Mouse (Mus musculus) embryonic fibroblast, embryonic 13.5 days (primary cell): ENCODE data around the gene Fam129a. TPM values are rescaled to one million over a fixed set of nuclear protein-coding genes. Genes with fewer than 3 reads are reported as not detected.

Experiments used
- H3K27ac ChIP-seq: 2 replicates; pipeline ENCODE4 v1.5.1; 2012; ENCODE audit warnings: low read length, control low read depth, inconsistent platforms; ENCODE audit not compliant: insufficient read depth
- H3K4me1 ChIP-seq: 2 replicates; pipeline ENCODE4 v1.6.1; 2011; ENCODE audit warnings: low read length; ENCODE audit not compliant: control insufficient read depth, insufficient read depth
- H3K4me3 ChIP-seq: 2 replicates; pipeline ENCODE4 v1.5.1; 2011; ENCODE audit warnings: mild to moderate bottlenecking, control low read depth, low read length; ENCODE audit not compliant: insufficient read depth
- CTCF ChIP-seq: IDR thresholded peaks from 2 replicates; pipeline ENCODE4 v1.5.1; 2011; ENCODE audit warnings: mild to moderate bottlenecking, control low read depth, low read length, moderate library complexity, borderline replicate concordance; ENCODE audit not compliant: insufficient read depth
- POLR2A ChIP-seq: IDR thresholded peaks from 2 replicates; pipeline ENCODE4 v1.6.1; 2011; ENCODE audit warnings: low read depth, mild to moderate bottlenecking, control low read depth, low read length, moderate library complexity
- polyA plus RNA-seq: library from polyadenylated mRNA; stranded (reverse); fragments of >200 nt; gene quantifications from 2 replicates; pipeline ENCODE4 v1.2.4, GENCODE M21; 2011; ENCODE audit warnings: low read depth; ENCODE audit not compliant: missing spikeins, insufficient read length

Gene Fam129a
- polyA plus RNA-seq, 1 experiment = 81.6 TPM

DNA sequence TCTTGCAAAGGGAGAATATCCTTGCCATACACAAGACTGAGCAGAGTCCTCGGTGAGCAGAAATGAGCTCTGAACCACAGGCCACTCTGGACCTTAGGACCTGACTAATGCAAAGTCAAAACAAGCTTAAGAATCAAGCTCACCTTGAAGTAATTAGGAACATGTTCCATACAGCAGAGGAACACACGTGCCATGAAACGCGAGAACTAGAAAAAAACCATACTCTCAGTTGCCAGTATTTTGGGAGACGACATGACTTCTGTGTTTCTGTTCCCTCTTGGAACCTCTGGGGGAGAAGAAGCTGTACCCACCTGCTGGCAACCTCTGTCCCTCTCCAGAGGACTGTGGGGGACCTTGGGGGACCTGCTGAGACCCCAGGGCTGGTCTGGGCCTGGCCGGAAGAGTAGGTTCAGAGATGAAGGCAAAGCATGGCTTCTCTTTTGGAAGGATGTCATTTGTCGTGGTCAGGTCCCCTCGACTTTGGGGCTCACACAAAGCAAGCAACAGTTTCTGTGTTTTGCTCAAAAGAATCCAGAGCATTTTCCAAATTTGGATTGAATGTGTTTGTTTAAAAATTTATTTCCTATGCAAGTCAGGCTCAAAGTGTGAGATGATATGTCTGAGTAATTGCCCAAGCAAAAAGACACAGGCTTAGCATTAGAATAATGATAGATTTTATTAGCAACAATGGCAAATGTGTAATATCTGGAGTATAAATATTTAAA, 12.6 kb downstream of the Fam129a start:
- H3K4me1 ChIP-seq = no peaks in the 10 kb centered on the region
- TF ChIP-seq POLR2A (no peak), CTCF (no peak)
- no peak overlapping the region for H3K27ac ChIP-seq
- no peak overlapping the region for H3K4me3 ChIP-seq

DNA sequence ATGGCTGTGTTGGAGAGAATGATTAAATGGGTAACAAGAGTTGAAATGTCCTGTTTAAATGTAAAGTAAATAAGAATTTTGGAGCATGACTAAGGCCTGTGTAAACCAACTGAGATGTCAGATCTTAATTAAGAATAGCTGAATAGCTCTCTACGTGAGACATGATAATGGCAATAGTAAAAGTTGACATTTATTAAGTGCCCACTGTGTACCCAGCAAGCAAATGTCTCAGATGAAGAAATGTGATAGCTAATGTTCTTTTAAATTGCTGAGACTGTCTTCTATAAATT, 13.1 kb downstream of the Fam129a start:
- no peak overlapping the region for H3K4me3 ChIP-seq
- no peaks in the 10 kb centered on the region for H3K4me1 ChIP-seq
- TF ChIP-seq CTCF (no peak), POLR2A (no peak)
- H3K27ac ChIP-seq = no peak overlapping the region

DNA sequence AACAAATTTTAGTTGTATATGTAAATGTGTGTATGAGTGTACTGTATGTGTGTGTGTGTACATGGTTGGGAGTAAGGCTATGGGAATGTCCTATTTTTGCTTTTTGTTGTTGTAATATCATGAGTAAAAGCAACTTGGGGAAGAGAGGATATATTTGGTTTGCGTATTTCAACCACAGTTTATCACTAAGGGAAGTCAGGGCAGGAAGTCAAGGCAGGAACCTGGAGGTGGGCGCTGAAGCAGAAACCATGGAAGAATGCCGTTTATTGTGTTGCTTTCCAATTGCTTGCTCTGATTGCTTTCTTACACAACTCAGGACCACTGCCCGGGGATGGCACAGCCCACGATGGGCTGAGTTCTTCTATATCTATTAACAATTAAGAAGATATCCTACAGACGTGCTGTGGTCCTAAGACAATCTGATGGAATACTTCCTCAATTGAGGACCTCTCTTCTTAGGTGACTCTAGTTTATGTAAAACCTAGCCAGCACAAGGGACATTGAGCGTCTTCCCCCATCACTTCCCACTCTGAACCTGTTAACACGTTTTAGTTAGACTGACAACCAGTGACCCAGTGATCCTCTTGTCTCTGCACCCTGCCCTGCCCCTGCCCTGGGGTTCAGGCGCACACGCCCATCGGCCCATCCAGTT, 13.7 kb downstream of the Fam129a start:
- no peaks in the 10 kb centered on the region for H3K4me1 ChIP-seq
- no peak for TF ChIP-seq POLR2A
- no peak for TF ChIP-seq CTCF
- H3K27ac ChIP-seq = no peak overlapping the region
- H3K4me3 ChIP-seq = no peak overlapping the region

DNA sequence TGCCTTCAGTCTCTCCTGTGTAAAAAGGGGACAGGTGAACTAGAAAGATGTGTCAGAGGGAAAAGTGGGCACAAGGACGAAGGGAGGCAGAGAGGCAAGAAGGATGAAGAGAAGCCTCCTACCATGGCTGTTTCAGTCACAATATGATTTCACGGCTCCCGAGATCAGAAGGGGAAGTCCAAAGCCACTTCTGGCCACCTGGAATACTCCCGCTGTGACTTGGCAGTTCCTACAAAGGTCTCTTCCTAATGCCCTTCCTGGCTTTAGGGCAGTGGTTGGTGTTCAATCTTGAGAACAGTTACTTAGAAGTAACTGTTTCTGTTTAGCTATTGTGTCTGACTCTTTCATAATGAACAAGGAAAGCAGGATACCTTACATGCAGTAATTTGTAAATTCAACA, 14.7 kb downstream of the Fam129a start:
- Histone ChIP-seq H3K4me1 (no peaks in the 10 kb centered on the region), H3K27ac (no peak overlapping the region), H3K4me3 (no peak overlapping the region)
- TF ChIP-seq CTCF (no peak), POLR2A (no peak)

DNA sequence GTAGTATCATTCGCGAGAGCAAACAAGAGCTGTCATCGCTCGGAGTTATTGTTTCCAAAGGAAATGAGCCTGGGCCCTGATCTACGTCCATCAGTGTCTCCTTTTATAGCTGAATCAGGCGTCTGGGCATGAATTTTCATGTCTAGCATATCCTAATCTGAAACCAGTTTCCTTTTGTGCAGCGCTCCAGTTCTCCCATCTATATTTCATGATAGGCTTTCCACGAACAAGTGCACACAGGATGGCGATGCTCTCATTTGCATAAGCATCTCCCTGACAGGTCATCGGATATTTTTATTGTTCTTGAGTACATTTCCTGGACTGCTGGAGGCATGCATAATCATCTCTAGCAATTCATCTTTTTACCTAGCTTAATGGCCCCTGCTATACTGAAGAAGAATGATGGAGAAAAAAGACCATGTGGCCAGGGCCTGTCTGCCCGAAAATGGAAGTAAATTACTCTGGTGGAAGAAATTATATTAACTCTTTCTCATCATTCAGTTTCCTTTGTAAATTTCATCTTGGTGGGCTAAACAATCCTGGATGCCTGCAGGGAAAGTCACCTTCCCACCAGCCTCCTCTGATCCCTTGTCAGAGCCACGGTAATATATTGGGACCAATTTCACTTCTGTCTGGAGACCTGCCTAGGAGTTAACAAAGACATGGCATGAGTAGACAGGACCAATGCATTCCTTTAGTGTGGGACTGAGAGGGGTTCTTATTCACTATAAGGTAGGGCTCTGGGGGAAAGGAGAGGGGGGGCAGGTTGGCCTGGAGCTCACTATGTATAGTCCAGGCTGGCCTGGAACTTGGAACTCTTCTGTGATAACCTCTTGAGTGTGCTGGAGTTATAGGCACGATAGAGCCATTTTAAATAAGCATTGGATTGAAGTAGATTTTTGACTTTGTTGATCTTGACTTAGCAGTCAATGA, 21.4 kb downstream of the Fam129a start:
- no peaks in the 10 kb centered on the region for H3K4me1 ChIP-seq
- no peak overlapping the region for H3K27ac ChIP-seq
- no peak for TF ChIP-seq CTCF
- no peak for TF ChIP-seq POLR2A
- no peak overlapping the region for H3K4me3 ChIP-seq

DNA sequence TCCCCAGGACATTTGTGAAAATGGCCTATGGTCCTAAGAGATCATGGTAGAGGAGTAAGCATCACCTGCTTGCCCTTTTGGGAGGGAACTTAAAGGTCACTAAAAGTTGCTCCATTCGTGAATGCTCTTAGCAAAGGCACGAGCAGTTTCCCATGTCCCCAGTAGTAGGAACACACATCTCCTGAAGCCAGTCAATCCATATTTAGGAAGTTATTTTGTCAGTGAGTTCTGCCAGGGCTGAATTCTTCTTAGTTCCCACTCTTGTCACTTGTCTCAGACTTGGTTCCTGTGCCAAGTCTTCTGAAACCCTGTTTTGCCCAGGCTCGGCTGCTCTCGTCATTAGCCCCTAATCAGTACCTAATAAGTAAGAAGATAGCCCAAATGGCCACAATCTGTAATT, 23.9 kb downstream of the Fam129a start:
- H3K4me1 ChIP-seq = no peaks in the 10 kb centered on the region
- no peak overlapping the region for H3K4me3 ChIP-seq
- TF ChIP-seq CTCF (no peak), POLR2A (no peak)
- no peak overlapping the region for H3K27ac ChIP-seq

DNA sequence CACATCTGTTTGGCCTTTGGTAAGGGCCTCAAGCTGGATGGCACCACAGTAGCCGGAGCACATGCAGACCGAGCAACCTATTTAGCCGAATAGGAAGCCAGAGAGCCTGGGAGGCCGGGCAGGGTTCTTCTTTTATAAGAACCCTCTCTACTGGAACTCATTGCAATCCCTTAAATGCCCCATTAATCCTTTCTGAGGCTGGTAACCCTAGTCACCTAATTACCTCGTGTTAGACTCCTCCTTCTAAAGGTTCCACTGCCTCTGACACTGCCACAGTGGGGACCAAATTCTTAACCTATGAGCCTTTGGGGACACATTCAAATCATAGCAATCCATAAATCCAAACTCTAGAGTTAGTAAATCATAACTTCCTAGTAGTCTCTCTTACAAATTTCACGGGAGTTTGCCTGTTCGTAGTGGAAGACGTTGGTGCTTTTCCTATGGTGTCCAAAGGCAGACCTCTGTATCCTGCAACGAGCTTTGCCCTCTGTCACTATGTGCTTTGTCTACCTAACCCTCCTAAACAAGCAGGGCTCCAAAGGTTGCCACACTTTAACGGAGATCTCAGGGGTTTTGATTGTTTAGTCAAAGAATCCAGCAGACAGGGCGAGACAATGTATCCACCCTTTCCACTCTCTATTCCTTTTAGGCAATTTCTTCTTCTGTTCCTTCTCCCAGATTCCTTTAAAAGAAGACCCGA, 24.8 kb downstream of the Fam129a start:
- no peaks in the 10 kb centered on the region for H3K4me1 ChIP-seq
- H3K27ac ChIP-seq = no peak overlapping the region
- no peak overlapping the region for H3K4me3 ChIP-seq
- TF ChIP-seq POLR2A (no peak), CTCF (no peak)

DNA sequence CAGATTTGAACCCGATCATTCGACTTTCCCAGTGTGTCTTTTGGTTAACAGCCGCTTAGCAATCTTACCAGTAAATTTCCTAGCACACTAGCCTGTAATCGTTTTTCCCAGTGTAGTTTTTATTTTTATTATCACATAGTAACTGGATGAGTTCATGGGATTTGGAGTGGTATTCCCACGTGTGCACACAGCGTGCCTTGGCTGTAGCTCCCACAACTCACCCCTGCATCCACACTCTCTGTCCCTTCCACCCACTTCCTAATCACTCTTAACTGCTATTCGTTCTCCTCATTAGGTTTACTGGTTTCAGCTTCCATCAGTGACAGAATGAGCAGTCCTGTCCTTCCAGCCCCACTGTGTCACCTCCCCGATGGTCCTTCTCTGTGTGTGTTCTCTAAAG, 25.6 kb downstream of the Fam129a start:
- Histone ChIP-seq H3K4me1 (no peaks in the 10 kb centered on the region), H3K27ac (no peak overlapping the region), H3K4me3 (no peak overlapping the region)
- TF ChIP-seq CTCF (no peak), POLR2A (no peak)

DNA sequence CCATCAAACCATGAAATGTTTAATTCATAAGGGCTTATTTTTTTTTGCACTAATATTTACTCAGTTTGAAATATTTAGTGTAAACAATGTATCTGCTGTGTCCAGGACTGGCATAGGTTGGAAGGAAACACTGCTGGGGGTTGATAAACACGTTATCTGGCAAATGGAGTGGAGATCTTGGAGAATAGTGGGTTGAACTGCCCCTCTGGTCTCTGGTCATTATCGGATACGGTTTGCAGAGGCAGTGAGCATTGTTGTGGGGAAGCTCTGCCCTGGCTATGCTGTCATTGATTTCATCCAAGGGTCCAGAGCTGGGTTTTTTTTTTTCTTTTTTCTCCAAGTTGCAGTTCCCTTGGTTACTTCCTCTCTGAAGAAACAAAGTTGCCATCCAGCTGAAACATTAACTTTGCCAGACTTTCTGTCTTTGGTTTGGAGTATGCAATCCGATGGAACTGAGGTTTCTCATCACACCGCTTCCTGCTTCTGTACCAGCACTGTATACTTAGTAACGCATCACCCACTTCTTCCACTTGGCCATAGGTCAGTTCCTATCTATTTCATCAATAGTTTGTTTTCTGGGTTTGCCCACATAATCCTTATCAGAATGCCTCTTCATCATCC, 26.8 kb downstream of the Fam129a start:
- no peak for TF ChIP-seq POLR2A
- no peak for TF ChIP-seq CTCF

DNA sequence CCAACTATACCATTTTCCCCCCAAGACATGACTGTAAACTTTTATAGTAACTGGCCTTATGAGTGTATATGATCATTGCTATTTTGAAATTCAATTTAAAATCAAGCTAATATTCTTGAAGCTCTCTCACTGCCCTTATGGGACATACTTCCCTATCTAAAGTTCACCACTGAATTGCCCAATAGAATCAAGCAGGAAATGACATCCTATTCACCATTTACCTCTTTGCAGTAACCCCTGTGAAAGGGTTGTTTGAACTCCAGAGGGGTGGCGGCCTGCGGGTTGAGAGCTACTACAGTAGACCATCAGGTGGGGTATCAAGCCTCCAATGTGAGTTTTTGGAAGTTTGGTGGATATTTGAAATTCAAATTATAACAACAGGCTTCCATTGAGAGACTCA, 27.9 kb downstream of the Fam129a start:
- H3K4me1 ChIP-seq = no peaks in the 10 kb centered on the region
- TF ChIP-seq CTCF (no peak), POLR2A (no peak)
- no peak overlapping the region for H3K4me3 ChIP-seq
- H3K27ac ChIP-seq = no peak overlapping the region

More for the DNA sequence above, 26.8 kb downstream of the Fam129a start:
- H3K27ac ChIP-seq = no peak overlapping the region
- no peak overlapping the region for H3K4me3 ChIP-seq
- H3K4me1 ChIP-seq = no peaks in the 10 kb centered on the region
